Mouse (Mus musculus) Patski (cell line): Measurements from ENCODE around the gene Hmx1. TPM values are rescaled to one million over a fixed set of nuclear protein-coding genes. Genes with fewer than 3 reads are reported as not detected.

Source experiments
- ATAC-seq: fragments of 100-300 bp; one replicate; pipeline ENCODE4 v1.8.0; 2021
- CTCF ChIA-PET: fragments of 350-600 bp; sonication (Branson Sonifier 250); formaldehyde crosslinking; loops from one replicate; lab custom pipeline; 2022; ENCODE audit warnings: inconsistent platforms; lab: Charles Lee
- POLR2A ChIA-PET: fragments of 350-600 bp; sonication (Branson Sonifier 250); formaldehyde crosslinking; loops from one replicate; lab custom pipeline; 2022; ENCODE audit warnings: antibody characterized with exemption, inconsistent platforms; lab: Charles Lee
- DNase-seq: peaks from one replicate; pipeline ENCODE4 v3.0.0-alpha.2; 2011; ENCODE audit warnings: low read depth, low spot score
- H3K27me3 ChIP-seq: fragments of 371-371 bp; one replicate; pipeline ENCODE4 v1.5.1; 2021
- CTCF ChIP-seq: fragments of 100-300 bp; IDR thresholded peaks from one replicate; pipeline ENCODE4 v1.5.1; 2021
- in situ Hi-C: fragments of 300-500 bp; cut with MboI; formaldehyde crosslinking; loops from 3 replicates; pipeline ENCODE4 v1.11.1; 2018; ENCODE audit warnings: low pct_unique_long_range_greater_than_20kb, mixed read lengths
- polyA plus RNA-seq: library from polyadenylated mRNA; unstranded; gene quantifications from one replicate; pipeline ENCODE4 v1.2.3, GENCODE M21; 2021

Hmx1 gene
- polyA plus RNA-seq: not detected

DNA sequence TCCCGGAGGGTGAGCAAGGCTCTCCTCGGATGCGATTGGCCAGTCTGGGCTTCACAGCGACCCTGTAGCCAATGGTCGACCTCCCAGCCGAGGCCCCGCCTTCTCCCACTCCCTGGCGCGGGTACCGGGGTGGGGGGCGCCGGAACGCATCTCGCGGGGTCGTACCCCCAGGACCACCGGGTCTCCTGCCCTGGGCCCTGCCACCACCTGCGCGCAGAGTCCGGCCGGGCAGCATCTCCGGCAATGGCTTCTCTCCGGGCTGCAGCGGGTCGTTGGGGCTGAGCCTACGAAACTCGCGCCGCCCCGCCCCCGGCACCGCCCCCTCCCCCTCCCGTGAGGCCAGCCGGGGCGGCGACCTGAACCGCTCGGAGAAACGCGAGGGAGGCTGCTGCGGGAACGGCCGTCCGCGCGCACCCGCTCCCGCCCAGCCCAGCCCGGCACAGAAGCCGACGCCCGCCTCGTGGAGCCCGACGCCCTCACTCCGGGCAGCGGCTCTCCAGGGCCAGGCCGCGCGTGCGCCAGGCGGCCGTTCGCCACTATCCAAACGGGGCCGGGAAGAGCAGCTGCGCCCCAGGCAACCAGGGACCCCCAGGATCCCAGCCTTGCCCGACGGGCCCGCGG, at the start of gene Hmx1:
Gene Hmx1 (plus strand): TSS at position 618 of the 621 bp plus-strand sequence.
- no peak for ATAC-seq
- no peak for DNase-seq
- ChIA-PET POLR2A (no interaction called here), CTCF (no interaction called here)
- TF ChIP-seq CTCF: no peak
- in situ Hi-C loops: no loop called here
- peaks cover 79% of the 10 kb centered on the region for H3K27me3 ChIP-seq

DNA sequence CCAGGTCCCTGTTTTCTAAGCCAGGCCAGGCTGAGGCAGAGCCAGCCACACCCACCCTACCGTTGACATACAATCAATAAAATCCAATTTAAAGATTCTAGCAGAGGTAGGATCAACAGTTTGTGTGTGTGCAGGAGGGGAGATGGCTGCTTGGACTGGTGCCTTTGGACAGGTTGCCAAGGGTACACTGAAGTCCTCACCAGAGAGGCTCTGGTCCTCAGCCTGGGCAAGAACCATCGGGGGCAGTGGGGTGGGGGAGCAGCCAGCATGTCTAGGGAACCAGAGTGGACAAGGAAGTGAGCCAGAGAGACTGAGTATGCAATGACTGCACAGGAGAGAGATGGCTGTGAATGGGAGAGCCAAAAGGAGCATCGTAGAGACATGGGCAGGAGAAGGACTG, 43.8 kb upstream of the Hmx1 start:
- no peak for TF ChIP-seq CTCF
- in situ Hi-C loops: loop anchor here (5.0 to 25.0 kb wide), 2 partner anchors 293 to 658 kb away; no protein-coding TSS in a partner anchor
- H3K27me3 ChIP-seq: peaks cover 37% of the 10 kb centered on the region
- no peak for ATAC-seq
- DNase-seq: no peak
- ChIA-PET CTCF (no interaction called here), POLR2A (no interaction called here)

- ATAC-seq (no peak), DNase-seq (peak; percentile 4)
- CTCF ChIA-PET: interaction anchor here (0.7 to 4.0 kb wide), 3 partner anchors 13 to 162 kb away, joined by 3 to 18 read pairs (median 6); no protein-coding TSS in a partner anchor
- TF ChIP-seq CTCF: peak; percentile 85
- peaks cover 31% of the 10 kb centered on the region for H3K27me3 ChIP-seq
- in situ Hi-C loops: loop anchor here (5.0 to 25.0 kb wide), 2 partner anchors 296 to 661 kb away; no protein-coding TSS in a partner anchor
- POLR2A ChIA-PET: no interaction called here
Observed at GRCm38 (mm10) chr5:35348794-35349193, 40.1 kb upstream of the Hmx1 start.

DNA sequence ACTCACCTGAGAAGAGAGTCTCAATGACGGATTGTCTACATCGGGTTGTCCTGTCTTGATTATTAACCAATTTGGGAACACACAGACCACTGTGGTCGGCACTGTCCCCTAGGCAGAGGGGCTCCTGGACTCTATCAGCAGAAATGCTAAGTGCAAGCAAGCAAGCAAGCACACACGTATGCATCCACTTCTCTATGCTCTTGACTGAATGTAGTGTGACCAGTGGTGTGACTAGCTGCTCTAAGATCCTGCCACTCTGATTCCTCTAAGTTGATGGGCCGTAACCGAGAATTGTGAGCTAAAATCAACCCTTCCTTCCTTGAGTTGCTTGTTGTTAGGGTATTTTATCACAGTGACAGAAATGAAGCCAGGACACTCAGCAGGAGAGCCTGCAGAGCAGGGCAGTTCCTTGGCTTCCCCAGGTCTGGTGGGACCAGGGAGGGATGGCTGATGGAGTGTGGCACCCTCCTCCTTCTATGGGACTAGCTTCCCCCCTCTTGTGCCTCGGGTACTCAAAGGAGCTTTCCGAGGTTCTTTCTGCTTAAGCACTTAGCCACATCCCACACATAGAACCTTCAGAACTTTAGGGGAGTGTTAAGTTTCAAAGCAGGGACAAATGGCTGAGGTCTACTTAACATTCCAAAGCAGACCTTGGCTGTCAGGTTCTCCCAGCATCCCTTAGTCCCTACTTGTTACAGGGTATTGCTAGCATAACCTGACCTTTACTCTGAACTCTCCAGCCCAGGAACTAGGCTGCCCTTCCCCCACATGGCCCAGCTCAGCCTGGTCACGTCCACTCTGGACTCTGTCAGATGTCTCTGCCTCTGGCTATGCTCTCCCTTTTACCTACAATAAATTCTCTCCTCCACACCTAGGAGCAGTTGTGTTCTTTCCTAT, 31.1 kb upstream of the Hmx1 start:
- peaks cover 22% of the 10 kb centered on the region for H3K27me3 ChIP-seq
- in situ Hi-C loops: no loop called here
- ChIA-PET CTCF (no interaction called here), POLR2A (no interaction called here)
- ATAC-seq (no peak), DNase-seq (no peak)
- TF ChIP-seq CTCF: no peak

GRCm38 (mm10) chr5:35361570-35362284, 27.2 kb upstream of the Hmx1 start:
- ATAC-seq (peak; percentile 55), DNase-seq (peak; percentile 50)
- ChIA-PET POLR2A (interaction anchor here (0.6 kb wide), 1 partner anchor 146 kb away, joined by 3 read pairs; no protein-coding TSS in a partner anchor), CTCF (interaction anchor here (0.7 to 2.1 kb wide), 16 partner anchors 9 to 165 kb away, joined by 3 to 18 read pairs (median 3); no protein-coding TSS in a partner anchor)
- peak; percentile 100 for TF ChIP-seq CTCF
- in situ Hi-C loops: loop anchor here (5.0 kb wide), 1 partner anchor 151 kb away; no protein-coding TSS in a partner anchor
- H3K27me3 ChIP-seq: peaks cover 14% of the 10 kb centered on the region

DNA sequence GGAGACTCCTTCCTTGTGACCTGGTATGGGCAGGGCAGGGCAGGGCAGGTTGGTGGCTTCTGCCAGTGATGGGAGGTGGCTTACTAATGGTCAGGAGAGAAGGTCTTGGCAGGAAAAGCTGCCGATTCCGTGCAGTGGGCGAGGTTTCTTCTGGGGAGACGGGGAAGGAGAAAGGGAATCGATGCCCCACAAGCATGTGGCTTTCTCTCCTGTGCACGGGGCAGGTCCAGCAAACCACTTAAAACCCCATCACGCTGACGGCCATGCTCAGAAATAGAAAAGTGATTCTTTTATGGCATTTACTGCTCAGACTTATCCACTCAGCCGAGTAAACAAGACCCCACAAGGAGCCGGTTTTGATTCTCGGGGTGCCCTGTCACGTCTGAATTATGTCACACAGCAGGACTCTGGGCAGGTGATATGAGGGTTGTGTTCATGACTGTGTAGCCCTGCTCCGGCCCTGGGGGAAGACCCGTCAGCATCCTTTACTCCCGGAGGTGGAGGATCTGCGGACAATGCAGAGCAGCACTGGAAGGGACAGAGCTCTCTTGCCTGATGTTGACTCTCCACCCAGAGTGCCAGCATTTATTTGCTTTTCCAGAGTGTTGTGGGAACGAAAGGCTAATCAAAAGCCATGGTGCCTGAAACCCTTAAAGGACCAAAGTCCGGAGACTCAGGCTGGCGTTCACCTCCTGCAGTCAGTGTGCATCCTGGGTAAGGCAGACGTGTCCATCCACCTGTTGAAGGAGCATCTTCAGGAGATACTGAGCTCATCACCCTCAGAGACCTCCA, 22.5 kb upstream of the Hmx1 start:
- ATAC-seq (no peak), DNase-seq (no peak)
- CTCF ChIA-PET: no interaction called here
- POLR2A ChIA-PET: no interaction called here
- H3K27me3 ChIP-seq: peaks cover 37% of the 10 kb centered on the region
- in situ Hi-C loops: no loop called here
- TF ChIP-seq CTCF: no peak

GRCm38 (mm10) chr5:35368916-35369315, 20.0 kb upstream of the Hmx1 start:
- ChIA-PET CTCF (interaction anchor here (1.8 kb wide), 1 partner anchor 11 kb away, joined by 5 read pairs; no protein-coding TSS in a partner anchor), POLR2A (no interaction called here)
- ATAC-seq (no peak), DNase-seq (no peak)
- no peak for TF ChIP-seq CTCF
- in situ Hi-C loops: no loop called here
- peaks cover 39% of the 10 kb centered on the region for H3K27me3 ChIP-seq

GRCm38 (mm10) chr5:35379066-35379465, 9.8 kb upstream of the Hmx1 start:
- ATAC-seq (no peak), DNase-seq (no peak)
- ChIA-PET CTCF (interaction anchor here (1.6 kb wide), 2 partner anchors 10 to 133 kb away, joined by 3 to 5 read pairs; no protein-coding TSS in a partner anchor), POLR2A (no interaction called here)
- no peak for TF ChIP-seq CTCF
- in situ Hi-C loops: no loop called here
- H3K27me3 ChIP-seq: peaks cover 63% of the 10 kb centered on the region

DNA sequence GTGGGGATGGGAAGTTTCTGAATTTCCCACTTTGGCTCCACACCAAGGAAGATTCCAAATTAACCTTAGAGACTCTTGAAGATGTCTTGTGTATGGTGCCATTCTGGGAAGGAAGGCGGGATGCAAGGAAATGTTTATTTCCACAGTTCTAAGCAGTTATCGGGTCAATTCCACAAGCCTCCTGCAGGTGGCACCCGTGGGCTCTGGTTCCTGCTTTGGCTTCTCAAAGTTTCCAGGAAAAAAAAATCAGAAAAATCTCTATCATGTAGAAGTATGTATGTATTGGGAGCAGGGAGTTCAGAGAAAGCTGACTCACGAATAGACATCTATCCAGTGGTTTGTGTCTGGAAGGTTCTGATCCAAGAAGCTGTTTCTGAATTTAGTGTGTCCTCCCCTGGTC, 9.1 kb upstream of the Hmx1 start:
- H3K27me3 ChIP-seq: peaks cover 66% of the 10 kb centered on the region
- POLR2A ChIA-PET: no interaction called here
- ATAC-seq: no peak

More for the DNA sequence above, 9.1 kb upstream of the Hmx1 start:
- CTCF ChIA-PET: interaction anchor here (1.6 to 2.1 kb wide), 3 partner anchors 11 to 132 kb away, joined by 3 to 5 read pairs (median 5); no protein-coding TSS in a partner anchor
- peak; percentile 85 for TF ChIP-seq CTCF
- DNase-seq: no peak
- in situ Hi-C loops: no loop called here
